In genomic region chr1:79704672-79705071, GRCm38 (mm10) we compare ENCODE assay signal across 34 mouse cellular contexts. TPM values are rescaled to one million over a fixed set of nuclear protein-coding genes. Genes with fewer than 3 reads are reported as not detected.
"Had no signal": no experiment of that assay in that cellular context is flagged by ENCODE, and none has a peak within 500 bp of the region (broad histone marks: within the 10 kb centered on the region; RNA-seq: fewer than 3 reads in every experiment).

No protein-coding gene starts in this region.

- H3K27me3 ChIP-seq: heart, embryonic 12.5 days; heart, embryonic 13.5 days; heart, embryonic 15.5 days; hindbrain, embryonic 12.5 days; hindbrain, embryonic 13.5 days; hindbrain, embryonic 15.5 days; intestine, embryonic 15.5 days; kidney, embryonic 15.5 days had no signal

- H3K9me3 ChIP-seq: heart, embryonic 12.5 days; heart, embryonic 13.5 days; heart, embryonic 15.5 days; hindbrain, embryonic 10.5 days; hindbrain, embryonic 12.5 days; hindbrain, embryonic 13.5 days; hindbrain, embryonic 15.5 days; intestine, embryonic 15.5 days; kidney, embryonic 15.5 days had no signal

- H3K4me2 ChIP-seq: heart, embryonic 12.5 days; heart, embryonic 13.5 days; heart, embryonic 15.5 days; hindbrain, embryonic 12.5 days; hindbrain, embryonic 13.5 days; hindbrain, embryonic 14.5 days; hindbrain, embryonic 15.5 days; intestine, embryonic 15.5 days; kidney, embryonic 15.5 days had no signal

- H3K4me1 ChIP-seq: heart, embryonic 12.5 days; heart, embryonic 13.5 days; heart, embryonic 15.5 days; hindbrain, embryonic 10.5 days; hindbrain, embryonic 12.5 days; hindbrain, embryonic 13.5 days; hindbrain, embryonic 15.5 days; intestine, embryonic 15.5 days; kidney, embryonic 15.5 days had no signal

- H3K27ac ChIP-seq: heart, embryonic 13.5 days; heart, embryonic 15.5 days; hindbrain, embryonic 10.5 days; hindbrain, embryonic 12.5 days; hindbrain, embryonic 13.5 days; hindbrain, embryonic 14.5 days; hindbrain, embryonic 15.5 days; hindbrain, postnatal 0 days; intestine, embryonic 15.5 days; kidney, embryonic 15.5 days; kidney, postnatal 0 days; layer of hippocampus, adult 2 months; left cerebral cortex, adult 2 months had no signal

- H3K36me3 ChIP-seq: intestine, embryonic 15.5 days had no signal

- H3K9ac ChIP-seq: heart, embryonic 12.5 days; heart, embryonic 13.5 days; heart, embryonic 15.5 days; hindbrain, embryonic 12.5 days; hindbrain, embryonic 13.5 days; hindbrain, embryonic 14.5 days; hindbrain, embryonic 15.5 days; intestine, embryonic 15.5 days; kidney, embryonic 15.5 days had no signal

- ATAC-seq: hindbrain, embryonic 16.5 days; hindbrain, postnatal 0 days; inflammation-experienced regulatory T-cells, adult 6 months; intestine, embryonic 15.5 days; intestine, embryonic 16.5 days; intestine, postnatal 0 days had no signal

- DNase-seq: heart, postnatal 10 days; heart, postnatal 14 days; heart, postnatal 36 days; heart, postnatal 4 days; kidney, adult 11 months; kidney, adult 18-20 months; kidney, adult 2 months; kidney, adult 8-10 months; kidney, adult 9 months; kidney, postnatal 10 days; kidney, postnatal 14 days; kidney, postnatal 25 days; kidney, postnatal 36 days; kidney, postnatal 4 days; layer of hippocampus, adult 9-11 months; layer of hippocampus, postnatal 36 days had no signal

- H3K4me3 ChIP-seq: heart, embryonic 12.5 days; heart, embryonic 13.5 days; heart, embryonic 15.5 days; hindbrain, embryonic 10.5 days; hindbrain, embryonic 12.5 days; hindbrain, embryonic 13.5 days; hindbrain, embryonic 15.5 days; intestine, embryonic 15.5 days; kidney, embryonic 15.5 days; layer of hippocampus, adult 2 months; left cerebral cortex, adult 2 months had no signal

RNA-seq across cellular contexts. Expression of gene Ap1s3, which starts 32.9 kb away (rescaled TPM):
- polyA plus RNA-seq: hindbrain, embryonic 13.5 days had no signal
